Mouse (Mus musculus): Measurements from ENCODE around the gene Nrg4. TPM values are rescaled to one million over a fixed set of nuclear protein-coding genes. Genes with fewer than 3 reads are reported as not detected.
"Not testable (repeated sequence)": the region's sequence is repeated elsewhere in the genome, so short reads cannot be mapped to it uniquely, and the experiment has no call there.

Gene Nrg4
- polyA plus RNA-seq, 1 experiment from 2014 or later = 1.1 TPM

DNA sequence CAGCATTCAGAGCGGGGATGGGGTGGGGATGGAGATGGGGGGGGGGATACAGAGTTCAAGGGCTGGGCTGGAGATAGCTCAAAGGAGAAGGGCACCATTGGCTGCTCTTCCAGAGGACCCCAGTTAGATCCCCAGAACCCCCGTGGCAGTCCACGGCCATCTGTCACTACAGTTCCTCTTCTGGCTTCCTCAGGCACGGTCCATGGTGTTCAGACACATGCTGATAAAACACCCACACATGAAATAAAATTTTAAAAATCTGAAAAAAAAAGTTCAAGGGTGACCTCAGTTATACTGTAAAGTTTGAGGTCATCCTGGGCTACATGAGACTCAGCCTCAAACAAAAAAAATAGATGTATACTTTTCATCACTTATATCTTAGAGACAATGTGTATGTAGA lies 78.2 kb downstream of the Nrg4 start:
- Histone ChIP-seq H3K36me3 (ENCODE audit: control insufficient read depth, insufficient read depth, low read length) (no peaks in the 10 kb centered on the region), H3K27ac (ENCODE audit: low read length) (no peak overlapping the region), H3K4me3 (replicated peaks; ENCODE audit: low read length) (no peak overlapping the region), H3K4me1 (ENCODE audit: control insufficient read depth, insufficient read depth, low read length) (no peaks in the 10 kb centered on the region), H3K27me3 (ENCODE audit: control insufficient read depth, insufficient read depth, low read length) (no peaks in the 10 kb centered on the region), H3K9ac (ENCODE audit: low read length) (no peak overlapping the region), H3K4me2 (ENCODE audit: low read depth, low read length) (no peak overlapping the region), H3K9me3 (replicated peaks; ENCODE audit: control insufficient read depth, low read length) (no peaks in the 10 kb centered on the region)
- 82% methylated on average over 4 of the region's 4 CpGs for WGBS
- no peak for ATAC-seq (ENCODE audit: insufficient read depth, low FRiP score)

DNA sequence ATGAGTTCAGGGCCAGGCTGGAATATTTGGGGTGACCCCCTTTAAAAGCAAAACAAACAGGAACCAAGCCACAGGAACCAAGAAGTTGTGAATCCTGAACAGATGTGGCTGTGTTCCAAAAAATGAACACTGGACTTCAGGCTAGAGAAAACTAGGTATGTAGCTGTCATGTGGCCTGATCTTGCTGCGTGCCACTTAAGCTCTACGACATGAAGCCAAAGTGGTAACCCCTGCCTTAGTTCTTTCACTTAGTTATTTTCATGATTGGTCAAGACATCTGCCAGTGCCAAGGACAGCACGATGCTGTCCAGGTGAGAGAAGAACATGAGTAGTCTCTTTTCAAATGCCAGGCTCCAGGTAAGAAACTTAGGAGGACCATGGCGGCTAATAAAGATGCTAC lies 79.7 kb downstream of the Nrg4 start:
- WGBS = 90% methylated on average over 4 of the region's 4 CpGs
- Histone ChIP-seq H3K4me1 (ENCODE audit: control insufficient read depth, insufficient read depth, low read length) (no peaks in the 10 kb centered on the region), H3K4me2 (ENCODE audit: low read depth, low read length) (no peak overlapping the region), H3K27me3 (ENCODE audit: control insufficient read depth, insufficient read depth, low read length) (no peaks in the 10 kb centered on the region), H3K36me3 (ENCODE audit: control insufficient read depth, insufficient read depth, low read length) (no peaks in the 10 kb centered on the region), H3K27ac (ENCODE audit: low read length) (no peak overlapping the region), H3K4me3 (replicated peaks; ENCODE audit: low read length) (no peak overlapping the region), H3K9me3 (replicated peaks; ENCODE audit: control insufficient read depth, low read length) (no peaks in the 10 kb centered on the region), H3K9ac (ENCODE audit: low read length) (no peak overlapping the region)
- no peak for ATAC-seq (ENCODE audit: insufficient read depth, low FRiP score)

DNA sequence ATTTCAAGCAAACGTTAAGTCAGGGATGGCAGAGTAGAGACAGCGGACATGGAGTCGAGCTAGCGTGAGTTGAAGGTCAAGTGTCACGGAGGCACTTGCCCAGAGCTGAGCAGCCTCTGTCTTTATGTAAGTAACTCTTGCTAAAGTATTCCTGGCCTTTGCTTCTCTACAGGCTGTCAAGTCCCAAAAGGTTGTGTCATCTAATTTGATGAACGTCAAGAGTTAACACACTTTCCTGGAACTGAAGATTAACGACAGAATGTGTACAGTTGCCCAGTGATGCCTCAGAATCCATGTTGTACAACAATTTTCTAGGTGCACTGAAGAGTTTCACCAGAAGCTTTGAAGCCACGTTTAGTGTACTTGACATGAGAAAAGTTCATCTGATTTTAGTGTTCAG lies 80.2 kb downstream of the Nrg4 start:
- H3K36me3 ChIP-seq (ENCODE audit: control insufficient read depth, insufficient read depth, low read length) = no peaks in the 10 kb centered on the region

DNA sequence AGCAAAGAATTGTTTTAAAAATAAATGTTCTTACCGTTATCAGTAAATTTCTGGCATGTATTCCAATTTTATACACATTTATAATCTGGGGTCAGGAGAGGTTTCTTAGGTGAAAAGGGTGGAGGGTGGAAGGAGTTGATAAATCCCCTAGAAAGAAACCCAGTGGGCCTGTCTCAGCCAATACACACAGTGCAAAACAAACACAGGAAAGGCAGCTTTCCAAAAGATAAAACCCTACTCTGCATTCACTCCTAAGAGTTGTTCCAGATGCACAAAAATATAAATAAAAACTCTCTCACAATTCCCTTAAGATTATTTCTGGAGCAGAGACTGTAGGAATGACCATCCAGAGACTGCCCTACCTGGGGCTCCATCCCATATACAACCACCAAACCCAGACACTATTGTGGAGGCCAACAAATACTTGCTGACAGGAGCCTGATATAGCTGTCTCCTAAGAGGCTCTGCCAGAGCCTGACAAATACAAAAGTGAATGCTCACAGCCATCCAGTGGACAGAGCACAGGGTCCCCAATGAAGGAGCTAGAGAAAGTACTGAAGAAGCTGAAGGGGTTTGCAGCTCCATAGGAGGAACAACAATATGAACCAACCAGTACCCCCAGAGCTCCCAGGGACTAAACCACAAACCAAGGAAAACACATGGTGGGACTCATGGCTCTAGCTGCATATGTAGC lies 81.4 kb downstream of the Nrg4 start:
- H3K27ac ChIP-seq (ENCODE audit: low read length); H3K9me3 ChIP-seq (replicated peaks; ENCODE audit: control insufficient read depth, low read length); H3K36me3 ChIP-seq (ENCODE audit: control insufficient read depth, insufficient read depth, low read length); H3K4me1 ChIP-seq (ENCODE audit: control insufficient read depth, insufficient read depth, low read length); H3K4me3 ChIP-seq (replicated peaks; ENCODE audit: low read length); ATAC-seq (ENCODE audit: insufficient read depth, low FRiP score); H3K9ac ChIP-seq (ENCODE audit: low read length); H3K27me3 ChIP-seq (ENCODE audit: control insufficient read depth, insufficient read depth, low read length); H3K4me2 ChIP-seq (ENCODE audit: low read depth, low read length): not testable (repeated sequence)
- 77% methylated on average over 1 of the region's 1 CpGs for WGBS

More for the DNA sequence above, 80.2 kb downstream of the Nrg4 start:
- Histone ChIP-seq H3K27me3 (ENCODE audit: control insufficient read depth, insufficient read depth, low read length) (no peaks in the 10 kb centered on the region), H3K4me1 (ENCODE audit: control insufficient read depth, insufficient read depth, low read length) (no peaks in the 10 kb centered on the region), H3K27ac (ENCODE audit: low read length) (no peak overlapping the region), H3K9ac (ENCODE audit: low read length) (no peak overlapping the region), H3K4me3 (replicated peaks; ENCODE audit: low read length) (no peak overlapping the region), H3K4me2 (ENCODE audit: low read depth, low read length) (no peak overlapping the region), H3K9me3 (replicated peaks; ENCODE audit: control insufficient read depth, low read length) (no peaks in the 10 kb centered on the region)
- WGBS = 54% methylated on average over 8 of the region's 8 CpGs
- no peak for ATAC-seq (ENCODE audit: insufficient read depth, low FRiP score)

DNA sequence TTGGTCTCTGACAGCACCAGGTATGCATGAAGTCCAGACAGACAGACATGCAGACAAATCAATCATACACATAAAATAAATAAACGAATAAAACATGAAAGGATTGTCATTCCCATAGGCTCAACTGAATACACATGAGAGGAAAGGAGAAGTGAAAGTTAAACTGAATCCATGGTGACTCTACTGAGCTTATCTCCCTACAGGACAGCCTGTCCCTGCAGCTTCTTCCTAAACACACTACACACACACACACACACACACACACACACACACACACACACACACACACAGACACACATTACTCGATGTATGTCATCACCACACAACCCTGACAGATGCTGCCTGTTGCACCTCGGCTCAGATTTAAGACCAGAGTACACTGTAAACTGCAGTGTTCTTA lies 82.6 kb downstream of the Nrg4 start:
- no peak overlapping the region for H3K9ac ChIP-seq (ENCODE audit: low read length)
- ATAC-seq (ENCODE audit: insufficient read depth, low FRiP score) = no peak
- 70% methylated on average over 3 of the region's 3 CpGs for WGBS
- no peaks in the 10 kb centered on the region for H3K27me3 ChIP-seq (ENCODE audit: control insufficient read depth, insufficient read depth, low read length)
- no peak overlapping the region for H3K4me2 ChIP-seq (ENCODE audit: low read depth, low read length)
- no peaks in the 10 kb centered on the region for H3K4me1 ChIP-seq (ENCODE audit: control insufficient read depth, insufficient read depth, low read length)
- no peak overlapping the region for H3K4me3 ChIP-seq (replicated peaks; ENCODE audit: low read length)
- H3K36me3 ChIP-seq (ENCODE audit: control insufficient read depth, insufficient read depth, low read length) = no peaks in the 10 kb centered on the region
- H3K9me3 ChIP-seq (replicated peaks; ENCODE audit: control insufficient read depth, low read length) = no peaks in the 10 kb centered on the region
- H3K27ac ChIP-seq (ENCODE audit: low read length) = no peak overlapping the region

- H3K9ac ChIP-seq (ENCODE audit: low read length) = no peak overlapping the region
- H3K4me1 ChIP-seq (ENCODE audit: control insufficient read depth, insufficient read depth, low read length) = no peaks in the 10 kb centered on the region
- H3K4me3 ChIP-seq (replicated peaks; ENCODE audit: low read length) = no peak overlapping the region
- H3K27ac ChIP-seq (ENCODE audit: low read length) = no peak overlapping the region
- no peak overlapping the region for H3K4me2 ChIP-seq (ENCODE audit: low read depth, low read length)
- H3K27me3 ChIP-seq (ENCODE audit: control insufficient read depth, insufficient read depth, low read length) = no peaks in the 10 kb centered on the region
- 75% methylated on average over 3 of the region's 3 CpGs for WGBS
- no peak for ATAC-seq (ENCODE audit: insufficient read depth, low FRiP score)
- H3K36me3 ChIP-seq (ENCODE audit: control insufficient read depth, insufficient read depth, low read length) = no peaks in the 10 kb centered on the region
- H3K9me3 ChIP-seq (replicated peaks; ENCODE audit: control insufficient read depth, low read length) = no peaks in the 10 kb centered on the region
Measured at GRCm38 (mm10) chr9:55243280-55243679, 83.4 kb downstream of the Nrg4 start.

- H3K4me1 ChIP-seq (ENCODE audit: control insufficient read depth, insufficient read depth, low read length) = no peaks in the 10 kb centered on the region
- no peaks in the 10 kb centered on the region for H3K36me3 ChIP-seq (ENCODE audit: control insufficient read depth, insufficient read depth, low read length)
- peak overlapping the region; percentile 52 for H3K4me2 ChIP-seq (ENCODE audit: low read depth, low read length)
- no peak overlapping the region; the same call in 1 of the 2 replicates for H3K9ac ChIP-seq (ENCODE audit: low read length)
- WGBS = 37% methylated on average over 24 of the region's 24 CpGs
- H3K4me3 ChIP-seq (replicated peaks; ENCODE audit: low read length) = peak overlapping the region; percentile 37
- no peak for ATAC-seq (ENCODE audit: insufficient read depth, low FRiP score)
- H3K9me3 ChIP-seq (replicated peaks; ENCODE audit: control insufficient read depth, low read length) = no peaks in the 10 kb centered on the region
- H3K27me3 ChIP-seq (ENCODE audit: control insufficient read depth, insufficient read depth, low read length) = no peaks in the 10 kb centered on the region
- no peak overlapping the region for H3K27ac ChIP-seq (ENCODE audit: low read length)
Measured at GRCm38 (mm10) chr9:55241863-55242685, 84.6 kb downstream of the Nrg4 start.

GRCm38 (mm10) chr9:55240852-55241251 lies 85.8 kb downstream of the Nrg4 start:
- Histone ChIP-seq H3K9ac (ENCODE audit: low read length) (no peak overlapping the region), H3K27ac (ENCODE audit: low read length) (no peak overlapping the region), H3K4me1 (ENCODE audit: control insufficient read depth, insufficient read depth, low read length) (no peaks in the 10 kb centered on the region), H3K27me3 (ENCODE audit: control insufficient read depth, insufficient read depth, low read length) (no peaks in the 10 kb centered on the region), H3K4me3 (replicated peaks; ENCODE audit: low read length) (no peak overlapping the region), H3K4me2 (ENCODE audit: low read depth, low read length) (no peak overlapping the region), H3K36me3 (ENCODE audit: control insufficient read depth, insufficient read depth, low read length) (no peaks in the 10 kb centered on the region), H3K9me3 (replicated peaks; ENCODE audit: control insufficient read depth, low read length) (no peaks in the 10 kb centered on the region)
- WGBS = 84% methylated on average over 5 of the region's 5 CpGs
- ATAC-seq (ENCODE audit: insufficient read depth, low FRiP score) = no peak
